Mouse (Mus musculus): Measurements from ENCODE around the gene Gm20830. TPM values are rescaled to one million over a fixed set of nuclear protein-coding genes. Genes with fewer than 3 reads are reported as not detected.
"Not testable (repeated sequence)": the region's sequence is repeated elsewhere in the genome, so short reads cannot be mapped to it uniquely, and the experiment has no call there.

Gene Gm20830
- total RNA-seq (2021), result not detected

DNA sequence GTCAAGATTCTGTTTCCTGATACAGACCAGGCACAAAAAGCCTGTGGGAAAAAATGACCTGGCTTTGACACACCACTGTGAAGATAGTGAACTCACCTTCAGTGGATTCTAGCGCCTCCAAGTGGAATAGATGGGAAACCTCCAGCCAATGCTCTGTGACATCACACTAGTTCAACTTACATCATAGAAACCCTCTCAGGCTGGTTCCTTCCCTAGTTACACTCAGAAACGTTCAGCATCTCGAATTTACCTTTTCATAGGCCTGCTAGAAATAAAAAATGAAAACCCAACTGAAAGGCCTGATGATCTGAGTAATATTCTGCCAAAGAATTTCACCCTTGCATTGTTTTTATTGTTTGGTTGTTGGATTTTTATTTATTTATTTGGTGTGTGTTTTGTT lies at the start of gene Gm20830:
Gm20830 (minus strand) TSS at position 101 of the 400 bp plus-strand sequence.
- not testable (repeated sequence) for DNase-seq (ENCODE audit: extremely low spot score in 1 of 2, low spot score in 1 of 2)

Other genes starting within 250 kb of the Gm20830 start
- not detected for gene Gm21719, start 235.4 kb downstream of the Gm20830 start, total RNA-seq (2021)

All from layer of hippocampus, postnatal 25 days (tissue).